Mouse (Mus musculus) hindbrain, embryonic 16.5 days (tissue): ENCODE results near the gene Slc38a10. TPM values are rescaled to one million over a fixed set of nuclear protein-coding genes. Genes with fewer than 3 reads are reported as not detected.

Experiments
- ATAC-seq: fragments of 200-750 bp; cut with Nextera tagmentation; 2 replicates; pipeline ENCODE4 v1.8.0; 2017; ENCODE audit warnings: moderate TSS enrichment, moderate library complexity
- H3K27ac ChIP-seq: fragments of 300-500 bp; sonication (generic); 2 replicates; pipeline ENCODE4 v1.5.1; 2014; ENCODE audit warnings: low read depth, mild to moderate bottlenecking, control low read depth, low read length, moderate library complexity
- H3K27me3 ChIP-seq: fragments of 300-500 bp; sonication (generic); replicated peaks from 2 replicates; pipeline ENCODE4 v1.6.1; 2014; ENCODE audit warnings: low read length; ENCODE audit not compliant: control insufficient read depth, insufficient read depth
- H3K36me3 ChIP-seq: fragments of 300-500 bp; sonication (generic); 2 replicates; pipeline ENCODE4 v1.6.1; 2014; ENCODE audit warnings: mild to moderate bottlenecking, low read length, moderate library complexity, mixed read lengths; ENCODE audit not compliant: control insufficient read depth, insufficient read depth
- H3K4me1 ChIP-seq: fragments of 300-500 bp; sonication (generic); 2 replicates; pipeline ENCODE4 v1.6.1; 2014; ENCODE audit warnings: low read depth, low read length; ENCODE audit not compliant: control insufficient read depth, insufficient read depth
- H3K4me2 ChIP-seq: fragments of 300-500 bp; sonication (generic); 2 replicates; pipeline ENCODE4 v1.6.1; 2014; ENCODE audit warnings: mild to moderate bottlenecking, low read length, control low read depth, moderate library complexity
- H3K4me3 ChIP-seq: fragments of 300-500 bp; sonication (generic); 2 replicates; pipeline ENCODE4 v1.5.1; 2014; ENCODE audit warnings: mild to moderate bottlenecking, low read length, control low read depth, moderate library complexity
- H3K9ac ChIP-seq: fragments of 300-500 bp; sonication (generic); 2 replicates; pipeline ENCODE4 v1.6.1; 2014; ENCODE audit warnings: low read depth, mild to moderate bottlenecking, control low read depth, low read length, moderate library complexity
- H3K9me3 ChIP-seq: fragments of 300-500 bp; sonication (generic); 2 replicates; pipeline ENCODE4 v1.6.1; 2014; ENCODE audit warnings: mild to moderate bottlenecking, low read length, moderate library complexity; ENCODE audit not compliant: control insufficient read depth
- WGBS: fragments of 180-500 bp; shearing (Covaris S2); extraction: QIAGEN DNeasy Blood & Tissue Kit; methylation state at CpG from one replicate; pipeline ENCODE4 v1.1.7; 2014; 5-methylcytosine and 5-hydroxymethylcytosine counted together
- polyA plus RNA-seq: library from polyadenylated mRNA; unstranded; fragments of >200 nt; fragmentation: Nextera tagmentation; extraction: Ambion mirVana; gene quantifications from 2 replicates; pipeline ENCODE4 v1.2.1, GENCODE M21; 2015

Gene Slc38a10
- polyA plus RNA-seq, 1 experiment from 2014 or later, result 114 TPM

DNA sequence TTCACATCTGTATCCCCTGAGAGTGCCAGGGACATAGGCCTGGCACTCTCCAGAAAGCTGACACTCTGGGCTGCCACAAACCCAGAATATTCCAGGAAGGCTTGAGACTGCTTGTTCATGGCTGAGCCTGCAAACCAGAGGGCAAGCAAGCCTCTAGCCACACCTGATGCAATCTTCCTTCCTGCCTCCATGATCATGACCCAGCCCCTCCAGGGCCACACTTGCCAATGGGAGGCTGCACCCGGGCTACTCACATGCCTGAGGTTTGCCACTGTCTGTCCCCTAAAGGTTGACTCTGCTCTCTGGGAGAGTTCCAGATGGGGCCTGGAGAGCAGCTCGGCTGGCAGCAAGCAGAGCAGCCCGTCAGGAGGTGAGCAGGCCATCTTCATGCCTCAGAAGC is 30.2 kb upstream of the Slc38a10 start:
- no peaks in the 10 kb centered on the region for H3K27me3 ChIP-seq
- peaks cover 35% of the 10 kb centered on the region for H3K4me1 ChIP-seq
- no peak for ATAC-seq
- no peak overlapping the region for H3K27ac ChIP-seq
- H3K4me2 ChIP-seq, result no peak overlapping the region
- H3K9me3 ChIP-seq, result no peaks in the 10 kb centered on the region
- no peak overlapping the region for H3K4me3 ChIP-seq
- H3K36me3 ChIP-seq, result no peaks in the 10 kb centered on the region
- 70% methylated on average over 3 of the region's 3 CpGs for WGBS
- no peak overlapping the region for H3K9ac ChIP-seq

DNA sequence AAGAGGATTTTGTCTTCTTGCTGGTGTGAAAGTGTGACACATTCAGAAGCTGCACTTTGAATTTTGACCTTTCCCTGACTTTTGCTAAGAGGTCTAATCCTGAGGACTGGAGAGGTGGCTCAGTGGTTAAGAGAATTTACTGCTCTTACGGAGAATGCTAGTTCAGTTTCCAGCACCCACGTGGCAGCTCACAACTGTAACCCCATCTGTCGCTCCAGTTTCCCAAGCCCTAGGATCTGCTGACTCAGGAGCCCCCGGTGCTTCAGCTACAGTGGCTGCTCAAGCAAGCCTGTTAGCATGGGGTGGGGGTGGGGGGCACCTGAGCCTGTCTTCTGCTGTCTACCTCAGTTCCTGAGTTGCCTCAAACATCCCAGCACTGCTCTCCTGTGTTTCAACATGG is 28.2 kb upstream of the Slc38a10 start:
- no peak overlapping the region for H3K4me3 ChIP-seq
- no peak overlapping the region for H3K9ac ChIP-seq
- no peaks in the 10 kb centered on the region for H3K27me3 ChIP-seq
- no peak overlapping the region for H3K27ac ChIP-seq
- WGBS, result 29% methylated on average over 4 of the region's 4 CpGs
- no peaks in the 10 kb centered on the region for H3K36me3 ChIP-seq
- H3K9me3 ChIP-seq, result no peaks in the 10 kb centered on the region
- no peak for ATAC-seq
- H3K4me2 ChIP-seq, result no peak overlapping the region
- peaks cover 16% of the 10 kb centered on the region for H3K4me1 ChIP-seq

DNA sequence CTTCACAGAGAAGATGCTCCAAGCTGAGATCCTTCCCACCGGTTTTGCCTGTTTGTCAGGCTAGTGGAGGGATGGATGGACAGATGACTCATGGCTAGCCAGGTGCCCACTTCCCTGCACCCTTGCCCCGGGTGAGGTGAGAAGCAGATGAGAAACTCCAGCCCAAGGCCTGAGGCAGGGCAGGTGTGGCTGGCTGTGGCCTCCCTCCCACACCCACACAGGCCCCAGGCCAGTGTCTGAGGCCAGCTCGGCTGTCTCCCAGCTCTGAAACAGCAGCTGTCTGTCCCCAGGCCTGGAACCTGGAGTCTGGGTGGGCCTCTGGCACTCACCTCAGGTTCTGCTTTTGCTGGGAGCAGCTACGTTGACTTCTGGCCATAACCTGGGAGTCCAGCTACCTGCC is 24.8 kb upstream of the Slc38a10 start:
- H3K4me1 ChIP-seq, result no peaks in the 10 kb centered on the region
- H3K9ac ChIP-seq, result no peak overlapping the region
- no peak overlapping the region for H3K27ac ChIP-seq
- no peak overlapping the region for H3K4me3 ChIP-seq
- H3K9me3 ChIP-seq, result no peaks in the 10 kb centered on the region
- no peak for ATAC-seq
- WGBS, result 68% methylated on average over 4 of the region's 4 CpGs
- H3K27me3 ChIP-seq, result no peaks in the 10 kb centered on the region
- H3K36me3 ChIP-seq, result no peaks in the 10 kb centered on the region
- H3K4me2 ChIP-seq, result no peak overlapping the region

DNA sequence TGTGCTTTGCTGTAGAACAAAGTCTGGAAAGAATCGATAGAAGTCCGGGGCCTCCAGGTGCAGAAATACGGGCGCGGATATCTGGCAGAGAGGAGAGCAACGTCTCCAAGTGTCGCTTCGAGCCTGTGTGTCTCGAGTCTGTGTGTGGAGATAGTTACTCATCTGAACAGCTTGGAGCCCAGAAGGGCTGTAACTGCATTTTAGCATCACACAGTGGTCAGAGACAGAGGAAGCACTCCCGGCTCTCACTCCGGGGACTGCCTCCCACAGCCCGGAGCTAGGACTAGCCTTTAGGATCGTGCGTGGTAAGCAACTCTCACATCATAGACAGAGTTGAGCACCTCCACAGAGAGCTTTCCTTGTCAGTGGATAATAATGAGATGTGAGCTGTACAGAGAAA is 22.1 kb upstream of the Slc38a10 start:
- Histone ChIP-seq H3K4me3 (no peak overlapping the region), H3K27me3 (no peaks in the 10 kb centered on the region), H3K9me3 (no peaks in the 10 kb centered on the region), H3K27ac (no peak overlapping the region), H3K4me1 (peaks cover 6% of the 10 kb centered on the region; the same call in 1 of the 2 replicates), H3K36me3 (no peaks in the 10 kb centered on the region), H3K4me2 (no peak overlapping the region), H3K9ac (no peak overlapping the region)
- no peak for ATAC-seq
- WGBS, result 79% methylated on average over 14 of the region's 14 CpGs

DNA sequence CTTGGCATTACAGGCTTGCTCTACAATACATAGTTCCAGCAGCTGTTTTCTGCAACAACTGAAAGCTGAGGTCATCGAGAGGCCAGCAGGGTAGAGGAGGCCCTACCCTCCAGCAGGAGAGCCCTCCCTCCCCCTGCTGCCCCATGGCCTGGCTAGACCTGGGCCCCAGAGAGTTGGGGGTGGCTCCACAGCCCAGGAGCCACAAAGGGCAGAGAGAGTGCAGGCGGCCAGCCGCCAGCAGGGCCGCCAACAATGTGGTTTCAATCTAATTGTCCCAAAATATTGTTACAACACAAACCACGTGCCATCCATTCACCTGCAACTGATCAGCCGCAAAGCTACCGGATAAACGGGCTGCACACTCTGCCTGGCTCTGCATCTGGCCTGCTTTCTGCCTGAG is 20.0 kb upstream of the Slc38a10 start:
- no peak overlapping the region for H3K4me2 ChIP-seq
- H3K4me1 ChIP-seq, result peaks cover 6% of the 10 kb centered on the region; the same call in 1 of the 2 replicates
- no peak for ATAC-seq
- no peaks in the 10 kb centered on the region for H3K36me3 ChIP-seq
- no peaks in the 10 kb centered on the region for H3K9me3 ChIP-seq
- H3K9ac ChIP-seq, result no peak overlapping the region
- 48% methylated on average over 8 of the region's 8 CpGs for WGBS
- H3K27me3 ChIP-seq, result no peaks in the 10 kb centered on the region
- H3K27ac ChIP-seq, result no peak overlapping the region
- no peak overlapping the region for H3K4me3 ChIP-seq

DNA sequence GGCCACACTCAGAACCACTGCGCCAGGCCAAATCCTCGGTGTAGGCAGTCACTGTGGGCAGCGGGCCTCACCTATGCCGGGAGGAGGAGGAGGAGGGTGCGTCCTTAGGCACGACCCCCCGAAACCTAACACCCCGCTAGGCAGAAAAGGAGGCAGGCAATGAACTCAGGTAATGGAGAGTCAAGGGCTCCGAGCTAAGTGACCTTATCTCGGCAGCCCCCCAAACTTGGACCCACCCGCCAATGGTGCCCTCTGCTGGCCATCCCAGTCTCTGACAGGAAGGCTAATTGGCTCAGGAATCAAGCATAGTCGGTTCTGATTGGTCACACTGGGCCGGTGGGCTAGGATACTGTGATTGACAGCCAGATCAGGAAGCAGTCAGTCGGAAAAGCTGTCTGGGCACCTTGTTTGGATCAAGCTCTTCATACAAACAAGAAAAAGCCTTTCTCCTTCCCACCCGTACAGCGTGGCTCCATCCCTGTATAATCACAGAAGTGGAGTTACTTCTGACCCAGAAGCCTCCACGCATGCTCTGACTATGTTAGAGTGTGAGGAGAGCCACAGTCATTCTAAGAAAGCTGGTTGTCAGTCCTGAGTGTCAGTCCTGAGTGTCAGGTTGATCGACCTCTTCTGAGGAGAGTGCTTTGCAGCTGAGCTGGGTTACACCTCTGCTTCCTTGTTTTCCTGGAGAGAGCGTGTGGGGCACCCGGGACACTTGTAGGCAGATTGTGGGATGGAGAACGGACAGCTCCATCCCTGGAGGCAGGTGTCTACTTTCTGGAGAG is 18.3 kb upstream of the Slc38a10 start:
- H3K9ac ChIP-seq, result no peak overlapping the region
- no peak overlapping the region for H3K4me3 ChIP-seq

DNA sequence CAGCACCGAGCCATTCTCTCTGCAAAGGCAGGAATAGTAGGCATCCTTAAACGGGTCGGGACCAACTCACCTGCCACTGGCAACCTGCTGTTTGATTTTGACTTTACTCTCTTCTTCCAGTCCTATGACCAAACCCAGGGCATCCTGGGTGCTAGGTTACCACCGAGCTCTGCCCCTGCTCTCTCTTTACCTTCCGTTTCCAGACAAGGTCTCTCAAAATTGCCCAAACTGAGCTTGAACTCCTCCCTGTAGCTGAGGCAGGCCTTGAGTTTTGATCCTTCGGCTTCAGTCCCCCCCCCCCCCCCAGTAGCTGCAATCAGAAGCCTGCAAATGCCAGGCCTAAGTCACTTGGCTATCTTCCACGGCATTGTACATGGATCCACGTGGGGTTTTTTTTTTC is 17.4 kb upstream of the Slc38a10 start:
- Histone ChIP-seq H3K9ac (no peak overlapping the region), H3K4me1 (peaks cover 6% of the 10 kb centered on the region; the same call in 1 of the 2 replicates), H3K4me2 (no peak overlapping the region), H3K27ac (no peak overlapping the region), H3K36me3 (no peaks in the 10 kb centered on the region), H3K27me3 (no peaks in the 10 kb centered on the region), H3K4me3 (no peak overlapping the region), H3K9me3 (no peaks in the 10 kb centered on the region)
- ATAC-seq, result no peak
- 73% methylated on average over 8 of the region's 8 CpGs for WGBS

More for the DNA sequence above, 18.3 kb upstream of the Slc38a10 start:
- peak overlapping the region; percentile 47 for H3K4me2 ChIP-seq
- H3K4me1 ChIP-seq, result peaks cover 6% of the 10 kb centered on the region; the same call in 1 of the 2 replicates
- no peak overlapping the region for H3K27ac ChIP-seq
- H3K36me3 ChIP-seq, result no peaks in the 10 kb centered on the region
- H3K9me3 ChIP-seq, result no peaks in the 10 kb centered on the region
- H3K27me3 ChIP-seq, result no peaks in the 10 kb centered on the region
- WGBS, result 25% methylated on average over 21 of the region's 21 CpGs
- peak; percentile 60 for ATAC-seq

DNA sequence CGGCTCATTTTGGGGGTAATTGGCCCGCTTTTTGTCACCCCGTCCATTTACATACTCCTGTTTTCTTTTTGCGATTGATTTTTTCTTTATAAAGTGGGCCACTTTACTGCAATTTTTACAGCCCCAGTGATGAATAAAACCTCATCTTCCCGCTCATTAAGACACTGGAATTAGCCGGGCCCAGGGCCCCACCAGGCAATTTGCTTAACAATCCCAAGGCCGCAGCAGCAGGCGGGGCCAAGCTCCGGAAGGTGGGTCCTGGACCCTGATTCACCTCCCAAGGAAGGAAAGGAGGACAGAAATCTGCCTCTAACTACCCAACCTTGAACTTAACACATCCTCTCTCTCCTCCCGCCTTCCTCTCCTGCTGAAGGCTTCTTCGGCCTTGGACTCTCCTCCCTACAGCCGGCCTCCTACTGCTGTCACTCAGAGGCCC is 16.8 kb upstream of the Slc38a10 start:
- Histone ChIP-seq H3K9me3 (no peaks in the 10 kb centered on the region), H3K4me1 (peaks cover 6% of the 10 kb centered on the region; the same call in 1 of the 2 replicates), H3K27ac (no peak overlapping the region), H3K36me3 (no peaks in the 10 kb centered on the region), H3K4me3 (no peak overlapping the region), H3K27me3 (no peaks in the 10 kb centered on the region), H3K9ac (no peak overlapping the region), H3K4me2 (no peak overlapping the region)
- 36% methylated on average over 12 of the region's 12 CpGs for WGBS
- ATAC-seq, result no peak

DNA sequence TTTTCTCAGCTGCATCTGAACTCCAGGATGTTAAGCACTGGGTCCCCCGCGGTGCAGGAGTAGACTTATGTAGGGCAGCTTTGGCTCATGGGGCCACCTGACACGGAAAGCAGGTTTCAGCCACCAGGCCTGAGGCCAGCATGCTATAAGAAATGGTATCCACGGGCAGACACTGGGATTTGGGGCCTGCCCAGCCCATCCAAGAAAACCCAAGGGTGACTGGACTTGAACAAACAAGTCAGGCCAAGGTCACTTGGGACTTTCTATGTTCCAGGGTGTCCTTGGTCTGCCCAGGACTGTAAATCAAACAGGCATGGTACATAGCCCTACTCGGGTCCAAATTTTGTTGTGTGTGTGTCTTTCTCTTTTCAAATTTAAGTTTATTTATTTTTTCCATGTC is 15.9 kb upstream of the Slc38a10 start:
- Histone ChIP-seq H3K9ac (no peak overlapping the region), H3K27ac (no peak overlapping the region), H3K36me3 (no peaks in the 10 kb centered on the region), H3K27me3 (no peaks in the 10 kb centered on the region), H3K4me2 (no peak overlapping the region), H3K4me3 (no peak overlapping the region), H3K9me3 (no peaks in the 10 kb centered on the region), H3K4me1 (peaks cover 6% of the 10 kb centered on the region; the same call in 1 of the 2 replicates)
- 44% methylated on average over 5 of the region's 5 CpGs for WGBS
- ATAC-seq, result no peak
